Mouse (Mus musculus): ENCODE data around the gene Magea8.
"Not testable (repeated sequence)": the region's sequence is repeated elsewhere in the genome, so short reads cannot be mapped to it uniquely, and the experiment has no call there.

Gene Magea8

GRCm38 (mm10) chrX:154995750-154996149 is at the start of gene Magea8:
Gene Magea8 (minus strand): TSS chrX:154995850.
- not testable (repeated sequence) for H3K36me3 ChIP-seq (ENCODE audit: insufficient read depth, low read length); H3K27me3 ChIP-seq (ENCODE audit: insufficient read depth, low read length); H3K4me1 ChIP-seq (replicated peaks; ENCODE audit: low read depth, low read length); H3K4me3 ChIP-seq (replicated peaks; ENCODE audit: low read length); H3K9me3 ChIP-seq (ENCODE audit: low read length)

GRCm38 (mm10) chrX:154949405-154949804 is 46.2 kb downstream of the Magea8 start, which contains the start of gene Magea3:
Gene Magea3 (minus strand): TSS chrX:154949505.
- H3K27me3 ChIP-seq (ENCODE audit: insufficient read depth, low read length); H3K9me3 ChIP-seq (ENCODE audit: low read length); H3K36me3 ChIP-seq (ENCODE audit: insufficient read depth, low read length); H3K4me3 ChIP-seq (replicated peaks; ENCODE audit: low read length); H3K4me1 ChIP-seq (replicated peaks; ENCODE audit: low read depth, low read length): not testable (repeated sequence)

- H3K9me3 ChIP-seq (ENCODE audit: low read length); H3K4me3 ChIP-seq (replicated peaks; ENCODE audit: low read length); H3K27me3 ChIP-seq (ENCODE audit: insufficient read depth, low read length); H3K4me1 ChIP-seq (replicated peaks; ENCODE audit: low read depth, low read length); H3K36me3 ChIP-seq (ENCODE audit: insufficient read depth, low read length): not testable (repeated sequence)
Measured at GRCm38 (mm10) chrX:154935887-154936286, 59.8 kb downstream of the Magea8 start, which contains the start of gene Magea6. Gene Magea6 (minus strand): TSS chrX:154935987.

Measured in E14TG2a.4 (cell line).